Mouse (Mus musculus): ENCODE results near the gene Cog6. TPM values are rescaled to one million over a fixed set of nuclear protein-coding genes. Genes with fewer than 3 reads are reported as not detected.

The Cog6 gene
- polyA plus RNA-seq, 1 experiment = 7.2 TPM

DNA sequence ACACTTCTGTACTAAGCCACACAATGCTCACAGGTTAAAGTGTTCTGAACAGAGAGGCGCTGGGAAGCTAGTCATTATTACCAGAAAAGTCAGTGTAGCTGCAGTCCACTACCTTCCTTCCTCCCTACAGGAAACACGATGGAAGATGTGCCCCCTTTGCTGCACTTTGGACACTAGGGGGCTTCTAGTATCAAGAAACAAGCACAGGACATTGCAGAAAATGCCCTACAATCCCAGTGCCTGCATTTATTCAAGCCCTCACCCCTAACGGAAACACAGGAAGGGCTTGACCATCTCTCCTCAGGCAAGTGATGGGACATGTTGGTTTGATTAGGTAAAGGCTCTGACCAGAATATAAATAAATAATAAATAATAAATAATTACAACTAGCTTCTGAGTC lies 16.4 kb upstream of the Cog6 start:
- H3K27me3 ChIP-seq (ENCODE audit: control insufficient read depth, insufficient read depth, low read length) = no peaks in the 10 kb centered on the region
- no peak overlapping the region for H3K4me3 ChIP-seq (ENCODE audit: extremely low read depth, insufficient read depth, insufficient read length)
- TF ChIP-seq CTCF (IDR thresholded peaks at IDR 0.05; ENCODE audit: extremely low read depth, insufficient read depth, insufficient read length, insufficient replicate concordance) = no peak
- TF ChIP-seq POLR2A (IDR thresholded peaks at IDR 0.05; ENCODE audit: low read depth, low read length) = no peak
- no peaks in the 10 kb centered on the region; the same call in 1 of the 2 replicates for H3K4me1 ChIP-seq (ENCODE audit: control insufficient read depth, insufficient read depth, insufficient read length)
- 21% methylated on average over 3 of the region's 3 CpGs for WGBS
- no peak for DNase-seq (ENCODE audit: low read depth in 1 of 2, low spot score in 2 of 2)
- H3K36me3 ChIP-seq (ENCODE audit: control insufficient read depth, insufficient read depth, low read length) = no peaks in the 10 kb centered on the region
- H3K27ac ChIP-seq (ENCODE audit: insufficient read depth, low read length) = no peak overlapping the region

DNA sequence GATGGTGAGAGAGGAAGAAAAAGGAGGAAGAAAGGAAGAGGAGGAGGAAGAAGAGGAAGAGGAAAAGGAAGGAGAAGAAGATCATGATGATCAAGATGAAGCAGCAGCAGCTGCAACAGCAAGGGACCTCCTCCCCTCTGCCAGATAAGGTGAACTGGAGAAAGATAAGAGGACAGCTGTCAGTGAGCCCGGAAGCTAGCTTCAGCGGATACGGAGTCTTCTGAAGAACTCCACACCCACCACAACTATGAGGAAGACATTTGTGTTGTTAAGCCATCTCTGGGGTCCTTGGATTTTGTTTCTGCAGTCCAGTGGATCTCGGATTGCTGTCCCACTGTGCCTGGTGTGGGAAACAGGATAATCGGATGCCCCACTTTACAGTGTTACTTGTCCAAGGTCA lies 15.4 kb upstream of the Cog6 start:
- Histone ChIP-seq H3K27ac (ENCODE audit: insufficient read depth, low read length) (peak overlapping the region; percentile 68; the same call in 1 of the 2 replicates), H3K4me1 (ENCODE audit: control insufficient read depth, insufficient read depth, insufficient read length) (no peaks in the 10 kb centered on the region; the same call in 1 of the 2 replicates)
- TF ChIP-seq CTCF (IDR thresholded peaks at IDR 0.05; ENCODE audit: extremely low read depth, insufficient read depth, insufficient read length, insufficient replicate concordance) (no peak), POLR2A (IDR thresholded peaks at IDR 0.05; ENCODE audit: low read depth, low read length) (no peak)

GRCm38 (mm10) chr3:53031586-53031985 lies 14.5 kb upstream of the Cog6 start:
- Histone ChIP-seq H3K36me3 (ENCODE audit: control insufficient read depth, insufficient read depth, low read length) (no peaks in the 10 kb centered on the region), H3K27me3 (ENCODE audit: control insufficient read depth, insufficient read depth, low read length) (no peaks in the 10 kb centered on the region), H3K4me1 (ENCODE audit: control insufficient read depth, insufficient read depth, insufficient read length) (no peaks in the 10 kb centered on the region; the same call in 1 of the 2 replicates), H3K4me3 (ENCODE audit: extremely low read depth, insufficient read depth, insufficient read length) (no peak overlapping the region), H3K27ac (ENCODE audit: insufficient read depth, low read length) (no peak overlapping the region)
- no peak for DNase-seq (ENCODE audit: low read depth in 1 of 2, low spot score in 2 of 2)
- TF ChIP-seq POLR2A (IDR thresholded peaks at IDR 0.05; ENCODE audit: low read depth, low read length) = no peak
- no peak for TF ChIP-seq CTCF (IDR thresholded peaks at IDR 0.05; ENCODE audit: extremely low read depth, insufficient read depth, insufficient read length, insufficient replicate concordance)
- 73% methylated on average over 6 of the region's 6 CpGs for WGBS

More for the DNA sequence above, 15.4 kb upstream of the Cog6 start:
- DNase-seq (ENCODE audit: low read depth in 1 of 2, low spot score in 2 of 2) = no peak
- no peaks in the 10 kb centered on the region for H3K36me3 ChIP-seq (ENCODE audit: control insufficient read depth, insufficient read depth, low read length)
- H3K4me3 ChIP-seq (ENCODE audit: extremely low read depth, insufficient read depth, insufficient read length) = no peak overlapping the region
- 47% methylated on average over 5 of the region's 5 CpGs for WGBS
- no peaks in the 10 kb centered on the region for H3K27me3 ChIP-seq (ENCODE audit: control insufficient read depth, insufficient read depth, low read length)

GRCm38 (mm10) chr3:53029046-53029445 lies 12.0 kb upstream of the Cog6 start:
- Histone ChIP-seq H3K4me1 (ENCODE audit: control insufficient read depth, insufficient read depth, insufficient read length) (no peaks in the 10 kb centered on the region; the same call in 1 of the 2 replicates), H3K36me3 (ENCODE audit: control insufficient read depth, insufficient read depth, low read length) (no peaks in the 10 kb centered on the region), H3K27me3 (ENCODE audit: control insufficient read depth, insufficient read depth, low read length) (no peaks in the 10 kb centered on the region), H3K4me3 (ENCODE audit: extremely low read depth, insufficient read depth, insufficient read length) (no peak overlapping the region), H3K27ac (ENCODE audit: insufficient read depth, low read length) (no peak overlapping the region)
- DNase-seq (ENCODE audit: low read depth in 1 of 2, low spot score in 2 of 2) = peak; percentile 41 to 56
- WGBS = 20% methylated on average over 7 of the region's 7 CpGs
- no peak for TF ChIP-seq POLR2A (IDR thresholded peaks at IDR 0.05; ENCODE audit: low read depth, low read length)
- peak; percentile 66; the same call in 1 of the 2 replicates for TF ChIP-seq CTCF (IDR thresholded peaks at IDR 0.05; ENCODE audit: extremely low read depth, insufficient read depth, insufficient read length, insufficient replicate concordance)

DNA sequence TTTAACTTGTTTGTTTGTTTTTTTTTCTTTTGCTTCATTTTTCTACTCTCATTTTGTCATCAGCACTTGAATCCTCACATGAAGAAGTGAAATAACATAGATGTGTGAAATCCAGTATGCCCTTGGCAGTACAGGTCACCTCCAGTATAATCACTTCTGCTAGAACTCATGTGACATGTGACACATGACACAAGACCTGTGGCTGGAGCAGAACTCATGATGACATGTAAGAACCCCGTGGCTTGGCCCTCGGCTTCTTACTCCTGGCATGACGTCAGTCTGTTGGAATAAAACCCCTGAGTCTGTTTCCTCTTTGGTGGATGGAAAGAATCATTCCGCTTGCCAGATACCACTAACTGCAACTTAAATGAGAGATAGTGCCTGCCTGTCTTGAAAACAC lies 10.3 kb upstream of the Cog6 start:
- Histone ChIP-seq H3K4me1 (ENCODE audit: control insufficient read depth, insufficient read depth, insufficient read length) (no peaks in the 10 kb centered on the region), H3K27ac (ENCODE audit: insufficient read depth, low read length) (no peak overlapping the region), H3K4me3 (ENCODE audit: extremely low read depth, insufficient read depth, insufficient read length) (no peak overlapping the region), H3K36me3 (ENCODE audit: control insufficient read depth, insufficient read depth, low read length) (no peaks in the 10 kb centered on the region), H3K27me3 (ENCODE audit: control insufficient read depth, insufficient read depth, low read length) (no peaks in the 10 kb centered on the region)
- TF ChIP-seq POLR2A (IDR thresholded peaks at IDR 0.05; ENCODE audit: low read depth, low read length) (no peak), CTCF (IDR thresholded peaks at IDR 0.05; ENCODE audit: extremely low read depth, insufficient read depth, insufficient read length, insufficient replicate concordance) (no peak)
- DNase-seq (ENCODE audit: low read depth in 1 of 2, low spot score in 2 of 2) = no peak
- 63% methylated on average over 4 of the region's 4 CpGs for whole genome bisulfite sequencing

- H3K27me3 ChIP-seq (ENCODE audit: control insufficient read depth, insufficient read depth, low read length) = no peaks in the 10 kb centered on the region
- no peak overlapping the region for H3K4me3 ChIP-seq (ENCODE audit: extremely low read depth, insufficient read depth, insufficient read length)
- 96% methylated on average over 8 of the region's 8 CpGs for WGBS
- H3K36me3 ChIP-seq (ENCODE audit: control insufficient read depth, insufficient read depth, low read length) = peaks cover 24% of the 10 kb centered on the region
- no peak overlapping the region for H3K27ac ChIP-seq (ENCODE audit: insufficient read depth, low read length)
- no peak for TF ChIP-seq CTCF (IDR thresholded peaks at IDR 0.05; ENCODE audit: extremely low read depth, insufficient read depth, insufficient read length, insufficient replicate concordance)
- no peak for TF ChIP-seq POLR2A (IDR thresholded peaks at IDR 0.05; ENCODE audit: low read depth, low read length)
- H3K4me1 ChIP-seq (ENCODE audit: control insufficient read depth, insufficient read depth, insufficient read length) = no peaks in the 10 kb centered on the region
- DNase-seq (ENCODE audit: low read depth in 1 of 2, low spot score in 2 of 2) = no peak
These were observed 9.6 kb downstream of the Cog6 start for GRCm38 (mm10) chr3:53007411-53007810.

DNA sequence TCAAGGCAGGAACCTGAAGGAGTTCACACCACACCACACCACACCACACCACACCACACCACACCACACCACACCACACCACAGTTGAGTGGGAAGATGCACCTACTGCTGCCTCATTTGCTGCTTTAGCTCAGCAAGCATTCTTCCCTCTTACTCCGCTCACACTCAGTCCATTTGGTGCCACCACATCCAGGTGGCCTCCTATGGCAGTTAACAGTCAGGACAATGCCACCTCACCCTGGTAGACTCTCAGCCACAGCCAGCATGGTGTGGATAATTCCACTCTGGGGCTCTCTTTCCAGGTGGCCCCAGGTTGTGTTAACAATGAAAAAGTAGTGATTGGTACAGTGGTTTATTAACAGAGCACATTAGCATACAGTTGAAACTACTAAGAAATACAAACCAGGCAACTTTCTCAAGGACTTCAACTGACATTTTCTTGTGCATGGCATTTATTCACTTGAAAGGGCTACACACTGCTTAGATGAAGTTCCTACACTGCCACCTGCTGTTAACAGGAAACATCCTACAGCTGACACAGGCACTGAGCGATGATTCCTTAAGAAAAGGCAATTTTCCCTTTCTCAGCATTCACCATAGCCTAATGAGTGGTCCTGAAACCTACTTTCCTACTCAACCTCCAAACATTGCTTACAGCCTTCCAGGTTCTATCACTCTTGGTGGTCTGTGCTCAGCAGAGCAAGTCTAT lies 12.5 kb downstream of the Cog6 start:
- TF ChIP-seq CTCF (IDR thresholded peaks at IDR 0.05; ENCODE audit: extremely low read depth, insufficient read depth, insufficient read length, insufficient replicate concordance) = peak; percentile 32; the same call in 1 of the 2 replicates
- no peak for TF ChIP-seq POLR2A (IDR thresholded peaks at IDR 0.05; ENCODE audit: low read depth, low read length)
- Histone ChIP-seq H3K36me3 (ENCODE audit: control insufficient read depth, insufficient read depth, low read length) (peaks cover 37% of the 10 kb centered on the region), H3K4me3 (ENCODE audit: extremely low read depth, insufficient read depth, insufficient read length) (no peak overlapping the region), H3K27ac (ENCODE audit: insufficient read depth, low read length) (no peak overlapping the region), H3K4me1 (ENCODE audit: control insufficient read depth, insufficient read depth, insufficient read length) (no peaks in the 10 kb centered on the region), H3K27me3 (ENCODE audit: control insufficient read depth, insufficient read depth, low read length) (no peaks in the 10 kb centered on the region)
- no peak for DNase-seq (ENCODE audit: low read depth in 1 of 2, low spot score in 2 of 2)
- WGBS = 69% methylated on average over 2 of the region's 2 CpGs

Data from spleen, adult 2 months (tissue).